Mouse (Mus musculus) gonadal fat pad, adult 2 months (tissue): ENCODE results near the gene Srebf1. TPM values are rescaled to one million over a fixed set of nuclear protein-coding genes. Genes with fewer than 3 reads are reported as not detected.

Source experiments
- DNase-seq: peaks from one replicate; pipeline ENCODE4 v3.0.0-alpha.2; 2012; ENCODE audit warnings: low read depth
- polyA plus RNA-seq: library from polyadenylated mRNA; depleted of rRNA; stranded (reverse); fragments of >200 nt; gene quantifications from 2 replicates; pipeline ENCODE4 v1.2.3, GENCODE M21; 2012

Gene Srebf1
- polyA plus RNA-seq, 1 experiment: 402 TPM

DNA sequence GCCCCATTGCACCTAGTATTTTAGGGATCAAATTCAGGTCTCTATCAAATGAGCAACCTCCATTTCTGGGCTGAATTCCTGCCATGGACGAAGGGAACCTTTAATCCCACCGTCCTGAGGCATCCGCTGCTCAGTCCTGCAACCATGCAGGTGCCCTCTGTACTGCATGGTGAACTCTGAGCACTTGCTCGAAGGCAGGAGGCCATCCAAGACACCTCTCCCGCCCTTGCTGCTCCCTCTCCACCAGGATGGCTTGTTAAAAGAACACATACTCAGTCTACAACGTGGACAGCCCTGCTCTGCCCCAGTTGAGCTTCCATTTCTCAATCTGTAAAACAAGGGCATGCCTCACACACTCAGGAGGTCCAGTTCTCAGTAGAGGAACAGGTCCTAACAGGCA is 14.2 kb downstream of the Srebf1 start:
- no peak for DNase-seq

DNA sequence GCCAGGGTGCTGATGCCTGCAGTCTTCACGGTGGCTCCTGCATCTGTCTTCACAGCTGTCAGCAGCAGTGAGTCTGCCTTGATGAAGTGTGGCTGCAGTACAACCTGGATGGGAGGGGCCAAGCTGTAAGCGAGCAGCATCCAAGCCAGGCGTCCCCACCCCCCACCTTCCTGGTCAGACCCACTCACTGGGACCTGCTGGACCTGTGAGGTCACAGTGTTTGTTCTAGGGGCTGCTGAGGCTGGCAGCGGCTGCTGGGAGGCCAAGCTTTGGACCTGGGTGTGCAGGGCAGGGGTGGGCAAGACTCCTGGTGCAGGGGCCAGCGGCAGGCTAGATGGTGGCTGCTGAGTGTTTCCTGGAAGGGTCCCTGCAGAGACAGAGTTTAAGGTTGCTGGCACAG is 16.2 kb downstream of the Srebf1 start:
- no peak for DNase-seq

DNA sequence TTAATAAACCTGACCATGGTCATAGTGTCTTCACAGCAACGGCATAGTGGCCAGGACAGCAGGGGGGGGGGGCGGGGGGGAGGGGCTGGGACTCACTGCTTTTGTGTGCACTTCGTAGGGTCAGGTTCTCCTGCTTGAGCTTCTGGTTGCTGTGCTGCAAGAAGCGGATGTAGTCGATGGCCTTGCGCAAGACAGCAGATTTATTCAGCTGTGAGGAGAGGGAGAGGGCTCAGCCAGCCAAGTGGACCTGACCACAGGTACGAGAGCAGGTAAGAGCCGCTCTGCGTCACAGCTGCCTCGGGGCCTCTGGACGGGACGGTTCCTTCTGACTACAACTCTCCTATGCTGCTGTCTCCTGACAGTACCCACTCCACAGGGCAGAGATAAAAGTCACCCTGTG is 17.4 kb downstream of the Srebf1 start:
- no peak for DNase-seq

DNA sequence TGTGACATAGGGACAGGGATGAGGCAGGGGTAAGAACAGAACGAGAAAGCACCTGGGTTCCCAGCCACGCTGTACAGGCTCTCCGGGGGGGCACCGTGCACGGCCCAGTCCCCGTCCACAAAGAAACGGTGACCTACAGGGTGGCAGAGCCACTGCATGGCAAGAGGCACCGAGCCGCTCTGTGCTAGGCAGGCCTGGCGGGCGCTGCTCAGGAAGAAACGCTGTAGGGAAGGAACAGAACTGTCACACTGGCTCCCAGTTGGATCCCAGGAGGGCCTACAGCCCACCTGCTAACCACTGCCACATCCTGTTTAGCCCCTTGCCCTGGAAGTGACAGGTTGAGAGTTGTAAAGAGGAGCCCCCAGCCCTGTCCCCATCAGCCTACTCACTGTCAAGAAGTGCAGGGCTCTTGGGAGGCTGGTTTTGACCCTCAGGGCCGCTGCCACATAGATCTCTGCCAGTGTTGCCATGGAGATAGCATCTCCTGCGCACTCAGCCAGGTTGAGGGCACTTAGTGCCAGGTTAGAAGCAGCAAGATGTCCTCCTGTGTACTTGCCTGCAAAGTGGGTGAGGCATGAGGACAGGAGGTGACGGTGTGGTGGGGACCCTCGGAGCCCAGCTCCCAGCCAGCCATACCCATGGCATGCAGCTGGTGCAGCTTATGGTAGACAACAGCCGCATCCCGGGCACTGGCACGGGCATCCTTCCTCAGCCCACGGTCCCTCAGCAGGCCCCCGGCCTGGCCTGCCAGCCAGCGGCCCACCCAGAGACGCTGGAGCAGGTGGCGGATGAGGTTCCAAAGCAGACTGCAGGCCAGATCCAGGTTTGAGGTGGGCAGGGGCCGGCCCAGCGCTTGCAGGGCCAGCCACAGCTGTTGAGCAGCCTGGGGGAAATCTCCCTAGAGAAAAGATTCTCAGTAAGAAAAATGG is 19.4 kb downstream of the Srebf1 start:
- DNase-seq: no peak

DNA sequence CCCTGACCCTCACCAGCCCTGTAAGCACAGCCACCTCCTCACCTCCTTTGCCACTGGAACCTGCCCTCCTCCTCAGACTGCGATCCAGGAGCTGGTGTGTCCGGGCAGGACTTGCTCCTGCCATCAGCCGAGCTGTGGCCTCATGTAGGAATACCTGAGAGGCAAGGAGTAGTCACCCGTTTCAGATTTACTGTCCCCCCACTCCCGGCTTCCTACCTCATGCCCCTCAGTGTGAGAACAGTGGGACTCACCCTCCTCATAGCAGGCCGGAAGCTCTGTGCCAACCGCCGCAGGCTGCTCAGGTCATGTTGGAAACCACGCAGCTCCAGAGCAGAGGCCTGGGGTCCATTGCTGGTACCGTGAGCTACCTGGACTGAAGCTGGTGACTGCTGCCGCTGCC is 22.0 kb downstream of the Srebf1 start:
- DNase-seq: no peak

DNA sequence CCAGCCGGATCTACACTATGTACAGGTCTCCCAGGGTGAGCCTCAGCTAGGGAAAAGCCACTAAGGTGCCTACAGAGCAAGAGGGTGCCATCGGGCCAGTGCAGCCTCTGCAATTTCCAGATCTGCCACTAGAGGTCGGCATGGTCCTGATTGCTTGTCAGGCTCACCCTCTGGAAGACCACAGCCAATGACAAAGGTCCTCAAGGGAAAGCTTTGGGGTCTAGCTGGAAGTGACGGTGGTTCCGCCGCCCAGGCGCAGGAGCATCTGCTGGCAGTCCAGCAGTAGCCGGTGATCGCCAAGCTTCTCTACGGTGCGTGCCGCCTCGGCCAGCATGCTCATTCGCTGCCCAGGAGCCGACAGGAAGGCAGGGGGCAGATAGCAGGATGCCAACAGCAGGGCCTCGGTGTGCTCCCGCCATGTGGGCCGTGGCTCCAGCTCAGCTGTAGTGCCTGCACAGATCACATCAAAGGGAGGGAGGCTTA is 22.6 kb downstream of the Srebf1 start:
- DNase-seq: no peak

DNA sequence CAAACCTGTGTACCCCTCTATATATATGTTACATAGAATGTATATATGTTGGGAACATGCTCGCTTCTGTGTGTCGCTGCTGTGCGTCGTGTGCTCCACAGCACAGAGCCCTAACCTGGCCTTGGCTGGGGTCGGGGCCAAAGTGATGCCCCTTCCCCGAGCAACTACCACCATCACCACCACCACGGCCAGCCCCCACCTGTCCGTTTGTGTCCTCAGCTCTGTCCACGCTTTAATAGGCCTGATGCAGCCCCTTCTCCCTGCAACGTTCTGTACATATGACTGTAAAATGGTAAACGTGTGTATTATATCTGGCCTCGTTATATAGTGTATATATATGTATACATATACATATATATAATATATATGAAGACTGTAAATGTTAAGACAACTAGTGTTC is 23.7 kb downstream of the Srebf1 start:
- DNase-seq: no peak

DNA sequence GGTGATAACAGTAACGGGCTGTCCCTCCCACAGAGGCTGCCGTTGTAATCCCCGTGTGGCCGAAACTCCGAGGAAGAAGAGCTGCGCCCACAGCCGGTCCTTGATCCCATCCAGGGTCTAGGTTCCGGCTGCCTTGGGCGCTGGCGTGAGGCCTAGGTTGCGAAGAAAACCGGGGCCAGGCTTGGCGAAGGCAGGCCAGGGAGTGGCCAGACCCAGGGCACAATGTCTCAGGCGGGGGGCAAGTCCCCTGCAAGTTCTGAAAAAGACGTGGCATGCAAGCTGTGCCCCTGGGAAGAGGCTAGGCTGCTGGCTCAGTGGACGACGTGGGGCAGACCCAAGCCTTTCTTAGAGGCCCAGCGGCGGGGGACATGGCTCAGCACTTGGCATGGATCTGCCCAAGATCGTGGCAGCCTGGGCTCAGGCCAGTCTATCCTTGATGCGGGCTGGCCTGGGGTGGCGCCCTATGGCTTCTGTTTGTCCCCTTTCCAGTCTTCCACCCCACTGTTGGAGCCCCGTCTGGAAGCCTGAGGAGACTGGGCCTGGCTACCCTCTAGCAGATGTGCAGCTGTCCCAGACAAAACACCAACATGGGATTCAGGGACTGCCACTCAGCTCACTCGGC is 24.3 kb downstream of the Srebf1 start:
- DNase-seq: no peak

DNA sequence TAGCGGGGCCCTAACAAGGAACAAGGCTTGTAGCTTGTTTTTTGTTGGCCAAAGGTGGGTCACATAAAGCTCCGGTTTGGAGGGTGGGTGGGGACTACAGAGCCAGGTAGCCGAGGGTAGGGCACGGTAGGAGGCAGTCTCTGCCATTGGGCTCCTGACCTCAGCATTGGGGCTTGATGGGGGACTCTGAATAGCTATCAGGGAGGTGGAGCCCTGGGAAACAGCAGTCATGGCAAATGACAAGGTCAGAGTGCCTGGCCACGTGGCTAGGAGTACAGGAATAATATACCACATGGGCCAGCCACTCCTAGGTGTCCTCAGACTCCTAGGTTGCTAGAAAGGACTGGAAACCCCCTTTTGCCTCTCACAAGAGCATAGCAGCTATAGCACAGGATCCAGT is 26.0 kb downstream of the Srebf1 start:
- DNase-seq: no peak

DNA sequence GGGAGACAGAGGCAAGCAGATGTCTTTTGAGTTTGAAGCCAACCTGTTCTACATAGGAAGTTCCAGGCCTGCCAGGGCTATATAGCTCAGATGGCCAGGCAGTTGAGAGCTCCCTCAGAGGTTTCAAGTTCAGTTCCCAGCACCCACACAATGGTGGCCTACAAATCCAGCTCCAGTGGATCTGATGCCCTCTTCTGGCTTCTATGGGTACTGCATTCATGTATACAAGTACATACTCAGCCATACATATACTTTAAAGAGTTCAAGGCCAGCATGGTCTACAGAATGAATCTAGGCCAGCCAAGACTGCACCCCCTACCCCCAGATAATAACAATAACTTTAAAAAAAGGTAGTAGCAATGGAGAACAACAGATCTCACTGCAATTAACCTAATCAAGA is 27.3 kb downstream of the Srebf1 start:
- no peak for DNase-seq

DNA sequence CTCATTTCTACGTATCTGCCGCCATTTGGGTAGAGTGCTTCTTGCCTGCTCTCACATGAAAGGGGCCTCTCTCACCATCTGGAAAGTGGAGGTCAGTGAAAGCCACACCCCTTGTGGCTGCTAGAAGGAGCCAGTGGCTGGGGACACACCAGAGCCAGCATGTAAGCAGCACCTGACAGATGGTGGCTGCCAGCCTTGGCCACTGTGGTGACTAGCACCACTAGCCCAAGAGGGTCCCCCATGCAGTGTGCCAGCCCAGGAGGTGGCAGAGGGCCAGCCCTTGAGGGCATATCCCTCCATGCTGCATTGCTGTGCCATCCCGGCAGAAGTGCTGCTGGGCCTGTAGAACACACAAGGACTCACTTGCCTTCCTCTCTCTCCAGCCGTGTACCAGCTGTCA is 28.8 kb downstream of the Srebf1 start:
- DNase-seq: no peak

DNA sequence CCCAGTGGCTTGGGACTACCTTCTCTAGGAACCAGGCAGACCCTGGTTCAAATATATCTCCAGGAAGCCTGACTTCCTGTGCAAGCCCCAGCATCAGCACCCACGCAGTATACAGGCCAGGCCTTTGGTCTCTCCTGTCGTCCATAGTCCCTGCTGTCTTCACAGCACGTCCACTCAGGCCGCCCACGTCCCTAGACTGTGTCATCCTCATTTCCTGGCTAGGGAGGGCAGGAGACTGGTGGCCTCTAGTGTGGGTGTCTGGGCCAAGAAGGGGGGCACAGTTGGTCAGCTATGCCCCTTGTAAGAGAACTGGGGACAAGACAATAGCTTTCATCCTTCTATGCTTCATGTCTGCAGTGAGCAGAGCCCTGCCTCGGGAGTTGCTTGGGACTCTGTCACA is 29.8 kb downstream of the Srebf1 start:
- no peak for DNase-seq

DNA sequence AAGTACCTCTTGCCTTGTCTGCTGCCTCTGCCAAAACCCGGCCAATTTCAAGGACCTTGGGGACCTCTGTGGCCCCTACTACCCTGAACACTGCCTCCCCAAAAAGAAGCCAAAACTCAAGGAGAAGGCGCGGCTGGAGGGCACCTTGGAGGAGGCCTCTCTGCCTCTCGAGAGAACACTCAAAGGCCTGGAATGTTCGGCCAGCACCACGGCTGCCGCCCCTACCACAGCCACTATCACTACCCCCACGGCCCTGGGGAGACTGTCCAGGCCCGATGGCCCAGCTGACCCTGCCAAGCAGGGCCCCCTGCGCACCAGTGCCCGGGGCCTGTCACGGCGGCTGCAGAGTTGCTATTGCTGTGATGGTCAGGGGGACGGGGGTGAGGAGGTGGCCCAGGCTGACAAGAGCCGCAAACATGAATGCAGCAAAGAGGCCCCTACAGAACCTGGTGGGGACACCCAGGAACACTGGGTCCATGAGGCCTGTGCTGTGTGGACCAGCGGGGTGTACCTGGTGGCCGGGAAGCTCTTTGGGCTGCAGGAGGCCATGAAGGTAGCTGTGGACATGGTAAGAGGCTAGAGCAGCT is 32.2 kb downstream of the Srebf1 start:
- no peak for DNase-seq

DNA sequence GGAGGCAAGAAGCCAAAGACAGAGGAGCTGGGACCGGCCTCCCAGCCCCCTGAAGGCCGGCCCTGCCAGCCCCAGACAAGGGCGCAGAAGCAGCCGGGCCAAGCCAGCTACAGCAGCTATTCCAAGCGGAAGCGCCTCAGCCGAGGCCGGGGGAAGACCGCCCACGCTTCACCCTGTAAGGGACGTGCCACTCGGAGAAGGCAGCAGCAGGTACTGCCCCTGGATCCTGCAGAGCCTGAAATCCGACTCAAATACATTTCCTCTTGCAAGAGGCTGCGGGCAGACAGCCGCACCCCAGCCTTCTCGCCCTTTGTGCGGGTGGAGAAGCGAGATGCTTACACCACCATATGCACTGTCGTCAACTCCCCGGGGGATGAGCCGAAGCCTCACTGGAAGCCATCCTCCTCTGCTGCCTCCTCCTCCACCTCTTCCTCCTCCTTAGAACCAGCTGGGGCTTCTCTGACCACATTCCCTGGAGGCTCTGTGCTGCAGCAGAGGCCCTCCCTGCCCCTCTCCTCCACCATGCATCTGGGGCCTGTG is 32.8 kb downstream of the Srebf1 start:
- no peak for DNase-seq

DNA sequence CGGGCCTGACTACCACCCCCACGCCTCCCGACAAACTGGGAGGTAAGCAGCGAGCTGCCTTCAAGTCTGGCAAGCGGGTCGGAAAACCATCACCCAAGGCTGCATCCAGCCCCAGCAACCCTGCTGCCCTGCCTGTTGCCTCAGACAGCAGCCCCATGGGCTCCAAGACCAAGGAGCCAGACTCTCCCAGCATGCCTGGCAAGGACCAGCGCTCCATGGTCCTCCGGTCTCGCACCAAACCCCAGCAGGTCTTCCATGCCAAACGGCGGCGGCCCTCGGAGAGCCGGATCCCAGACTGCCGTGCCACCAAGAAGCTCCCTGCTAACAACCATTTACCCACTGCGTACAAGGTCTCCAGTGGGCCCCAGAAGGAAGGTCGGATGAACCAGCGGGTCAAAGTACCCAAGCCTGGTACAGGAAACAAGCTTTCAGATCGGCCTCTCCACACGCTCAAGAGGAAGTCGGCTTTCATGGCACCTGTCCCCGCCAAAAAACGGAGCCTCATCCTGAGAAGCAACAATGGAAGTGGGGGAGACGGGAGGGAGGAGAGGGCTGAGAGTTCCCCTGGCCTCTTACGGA is 34.0 kb downstream of the Srebf1 start:
- DNase-seq: no peak

DNA sequence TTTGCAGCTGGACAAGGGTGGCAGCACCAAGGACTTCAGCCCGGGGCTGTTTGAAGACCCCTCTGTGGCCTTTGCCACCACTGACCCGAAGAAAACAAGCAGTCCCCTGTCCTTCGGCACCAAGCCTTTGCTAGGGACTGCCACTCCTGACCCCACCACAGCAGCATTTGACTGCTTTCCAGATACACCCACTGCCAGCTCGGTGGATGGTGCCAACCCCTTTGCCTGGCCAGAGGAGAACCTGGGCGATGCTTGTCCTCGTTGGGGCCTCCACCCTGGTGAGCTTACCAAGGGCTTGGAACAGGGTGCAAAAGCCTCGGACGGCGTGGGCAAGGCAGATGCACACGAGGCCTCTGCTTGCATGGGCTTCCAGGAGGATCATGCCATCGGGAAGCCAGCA is 35.3 kb downstream of the Srebf1 start:
- no peak for DNase-seq

DNA sequence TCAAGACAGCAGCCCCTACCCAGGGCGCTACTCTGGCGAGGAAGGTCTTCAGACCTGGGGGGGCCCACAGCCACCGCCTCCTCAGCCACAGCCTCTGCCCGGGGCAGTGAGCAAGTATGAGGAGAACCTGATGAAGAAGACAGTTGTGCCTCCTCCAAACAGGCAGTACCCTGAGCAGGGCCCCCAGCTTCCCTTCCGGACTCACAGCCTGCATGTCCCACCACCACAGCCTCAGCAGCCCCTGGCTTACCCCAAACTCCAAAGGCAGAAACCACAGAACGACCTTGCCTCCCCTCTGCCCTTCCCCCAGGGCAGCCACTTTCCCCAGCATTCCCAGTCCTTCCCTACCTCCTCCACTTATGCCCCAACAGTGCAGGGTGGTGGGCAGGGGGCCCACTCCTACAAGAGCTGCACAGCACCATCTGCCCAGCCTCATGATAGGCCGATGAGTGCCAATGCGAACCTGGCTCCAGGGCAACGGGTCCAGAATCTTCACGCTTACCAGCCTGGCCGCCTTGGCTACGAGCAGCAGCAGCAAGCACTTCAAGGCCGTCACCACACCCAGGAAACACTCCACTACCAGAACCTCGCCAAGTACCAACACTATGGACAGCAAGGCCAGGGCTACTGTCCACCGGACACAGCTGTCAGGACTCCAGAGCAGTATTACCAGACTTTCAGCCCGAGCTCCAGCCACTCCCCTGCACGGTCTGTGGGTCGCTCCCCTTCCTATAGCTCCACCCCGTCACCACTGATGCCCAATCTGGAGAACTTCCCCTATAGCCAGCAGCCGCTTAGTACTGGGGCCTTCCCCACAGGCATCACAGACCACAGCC is 36.8 kb downstream of the Srebf1 start:
- DNase-seq: no peak

DNA sequence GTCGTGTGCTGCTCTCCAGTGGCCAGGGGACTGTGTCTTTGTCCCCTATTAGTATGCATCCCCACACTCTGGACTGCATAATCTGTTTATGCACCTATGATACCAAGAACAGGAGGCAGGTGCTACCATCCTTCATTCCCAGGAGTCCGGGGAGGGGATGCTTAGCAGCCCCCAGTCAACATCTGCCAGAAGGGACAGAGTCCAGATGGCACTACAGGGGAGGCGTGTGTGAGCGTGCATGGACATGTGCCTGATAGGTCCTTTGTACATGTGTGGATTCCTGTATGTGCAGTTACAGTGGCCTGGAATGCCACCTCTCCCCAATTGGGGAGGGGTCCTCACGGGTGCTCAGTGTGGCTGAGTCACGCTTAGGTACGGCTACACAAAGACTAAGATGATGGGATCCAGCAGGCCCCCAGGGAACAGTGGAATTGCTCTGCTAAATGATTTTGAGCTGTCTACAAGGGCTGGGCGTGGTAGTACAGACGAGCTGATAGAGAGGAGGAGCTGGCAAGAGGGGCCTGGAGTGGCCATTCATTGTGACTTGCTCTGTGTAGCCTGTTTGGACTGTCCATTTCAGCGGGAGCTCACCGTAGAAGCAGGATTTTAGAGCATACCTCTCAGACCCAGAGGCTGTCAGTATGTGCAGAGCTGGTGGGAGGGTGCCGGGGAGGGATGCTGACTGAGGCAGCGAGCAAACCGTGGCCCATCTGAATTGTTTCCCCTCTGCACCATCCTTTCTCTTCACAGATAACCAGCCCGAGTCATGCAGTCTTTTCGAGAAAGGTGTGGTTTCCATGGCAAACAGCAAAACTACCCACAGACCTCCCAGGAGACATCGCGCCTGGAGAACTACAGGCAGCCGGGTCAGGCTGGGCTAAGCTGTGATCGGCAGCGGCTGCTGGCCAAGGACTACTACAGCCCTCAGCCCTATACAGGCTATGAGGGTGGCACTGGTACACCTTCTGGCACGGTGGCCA is 37.7 kb downstream of the Srebf1 start:
- DNase-seq: no peak

DNA sequence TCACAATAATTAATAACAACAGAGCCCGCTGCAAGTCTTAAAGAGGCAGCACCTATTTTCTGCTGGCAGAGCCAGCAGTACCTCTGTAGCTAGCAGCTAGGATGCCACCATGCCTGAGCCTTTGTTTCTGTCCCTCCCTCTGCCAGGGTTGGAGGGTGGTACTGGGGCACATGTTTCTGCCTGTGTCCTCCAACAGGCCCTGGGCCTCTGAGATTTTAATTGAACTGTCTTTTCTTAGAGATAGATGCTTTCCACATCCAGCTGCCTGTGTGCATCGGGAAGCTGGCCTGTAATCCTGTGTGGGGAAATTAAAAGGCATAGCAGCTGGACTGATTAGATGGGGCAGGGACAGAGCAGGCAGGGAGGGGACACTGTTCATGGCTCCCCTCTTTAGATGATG is 39.6 kb downstream of the Srebf1 start:
- no peak for DNase-seq

DNA sequence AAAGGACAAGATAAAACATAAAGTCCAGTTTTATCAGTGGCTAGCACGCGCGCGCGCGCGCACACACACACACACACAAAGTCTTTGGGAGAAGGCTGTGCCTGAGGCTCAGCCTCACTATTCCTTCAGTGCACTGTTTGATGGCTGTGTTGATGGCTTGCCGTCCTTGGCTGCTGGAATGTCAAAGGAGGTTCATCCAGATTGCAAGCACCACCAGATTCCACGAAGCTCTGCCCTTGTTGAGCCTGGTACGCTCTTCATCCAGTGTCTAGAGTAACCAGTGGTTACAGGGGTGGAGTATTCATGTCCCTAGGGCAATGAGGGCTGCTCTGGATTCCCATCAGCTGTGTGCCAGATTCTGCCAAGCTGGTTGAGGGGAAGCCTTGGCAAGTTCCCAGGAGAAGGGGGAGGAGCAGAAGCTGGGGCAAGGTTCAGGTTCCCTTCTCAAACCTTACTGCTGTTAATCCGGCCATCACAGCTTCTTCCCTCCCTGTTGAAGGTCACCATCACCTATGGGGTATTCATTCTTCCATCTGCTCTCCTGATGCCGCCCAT is 40.2 kb downstream of the Srebf1 start:
- no peak for DNase-seq
